Mouse (Mus musculus) forebrain, embryonic 13.5 days (tissue): ENCODE measurements around the gene Apobec2. TPM values are rescaled to one million over a fixed set of nuclear protein-coding genes. Genes with fewer than 3 reads are reported as not detected.

Experiments
- polyA plus RNA-seq: library from polyadenylated mRNA; unstranded; fragments of >200 nt; fragmentation: Nextera tagmentation; extraction: Ambion mirVana; gene quantifications from 2 replicates; pipeline ENCODE4 v1.2.1, GENCODE M21; 2015

Apobec2 gene
- polyA plus RNA-seq, 1 experiment from 2014 or later, result 0.72 TPM

Other genes with a start within 250 kb of the Apobec2 start
- 0.05 TPM in 1 of 2 replicates, not detected in the other for gene Trem1, start 200.2 kb downstream of the Apobec2 start, polyA plus RNA-seq
- gene Trem3, start 185.2 kb downstream of the Apobec2 start, polyA plus RNA-seq, result not detected in 2 replicates
- gene Treml4, start 168.6 kb downstream of the Apobec2 start, polyA plus RNA-seq, result 0.18 TPM in 1 of 2 replicates, not detected in the other
- gene Treml2, start 133.4 kb downstream of the Apobec2 start, polyA plus RNA-seq, result 0.12 TPM in 1 of 2 replicates, not detected in the other
- gene B430306N03Rik, start 116.8 kb downstream of the Apobec2 start, polyA plus RNA-seq, result 0.04 TPM in 1 of 2 replicates, not detected in the other
- 2.1 and 2.3 TPM in 2 replicates for gene Trem2, start 86.5 kb downstream of the Apobec2 start, polyA plus RNA-seq
- gene Treml1, start 73.0 kb downstream of the Apobec2 start, polyA plus RNA-seq, result 0.49 and 1.4 TPM in 2 replicates
- gene Nfya, start 23.0 kb downstream of the Apobec2 start, polyA plus RNA-seq, result 14.8 and 17.8 TPM in 2 replicates
- gene Oard1, start 22.9 kb downstream of the Apobec2 start, polyA plus RNA-seq, result 74.4 and 85.8 TPM in 2 replicates
- 1.7 and 2.4 TPM in 2 replicates for gene Tspo2, start 18.6 kb upstream of the Apobec2 start, polyA plus RNA-seq
- 0.15 and 0.37 TPM in 2 replicates for gene Unc5cl, start 22.0 kb upstream of the Apobec2 start, polyA plus RNA-seq